Mouse (Mus musculus) mammary gland, adult 2 months (tissue): ENCODE measurements around the gene 4930503E14Rik. TPM values are rescaled to one million over a fixed set of nuclear protein-coding genes. Genes with fewer than 3 reads are reported as not detected.

Experiments used
- polyA plus RNA-seq: library from polyadenylated mRNA; depleted of rRNA; stranded (reverse); fragments of >200 nt; gene quantifications from 2 replicates; pipeline ENCODE4 v1.2.3, GENCODE M21; 2012; ENCODE audit warnings: low replicate concordance; rRNA removed

4930503E14Rik gene
- polyA plus RNA-seq = not detected in 2 replicates

GRCm38 (mm10) chr14:44213154-44213553 is at the start of gene 4930503E14Rik:
4930503E14Rik (minus strand) TSS chr14:44213254.

GRCm38 (mm10) chr14:44197361-44197760 is 15.7 kb downstream of the 4930503E14Rik start, which contains the start of gene Gm8212:
Gm8212 (plus strand) TSS chr14:44197661.

GRCm38 (mm10) chr14:44123551-44123950 is 89.5 kb downstream of the 4930503E14Rik start, which contains the start of gene Gm3327:
Gm3327 (plus strand) TSS chr14:44123851.

Other genes starting within 250 kb of the 4930503E14Rik start
- not detected in 2 replicates for gene Ang6, start 211.0 kb downstream of the 4930503E14Rik start, polyA plus RNA-seq
- gene Ear2, start 110.6 kb downstream of the 4930503E14Rik start, polyA plus RNA-seq = 35.1 and 105 TPM in 2 replicates
- not detected in 2 replicates for gene Gm3327, start 89.4 kb downstream of the 4930503E14Rik start, polyA plus RNA-seq
- not detected in 2 replicates for gene Gm8212, start 15.6 kb downstream of the 4930503E14Rik start, polyA plus RNA-seq
- gene Gm8220, start 72.3 kb upstream of the 4930503E14Rik start, polyA plus RNA-seq = not detected in 2 replicates
- gene Gm5930, start 125.3 kb upstream of the 4930503E14Rik start, polyA plus RNA-seq = not detected in 2 replicates
- gene Gm8229, start 152.1 kb upstream of the 4930503E14Rik start, polyA plus RNA-seq = not detected in 2 replicates
- not detected in 2 replicates for gene Gm3371, start 197.4 kb upstream of the 4930503E14Rik start, polyA plus RNA-seq
- gene Gm8232, start 220.4 kb upstream of the 4930503E14Rik start, polyA plus RNA-seq = not detected in 2 replicates